ENCODE assay signal across 8 mouse cellular contexts in genomic region chr3:37421179-37421578, GRCm38 (mm10). TPM values are rescaled to one million over a fixed set of nuclear protein-coding genes. Genes with fewer than 3 reads are reported as not detected.
A peak's percentile ranks its signal among the peaks of the same experiment; 100 is the strongest.
DNase-seq lines count a peak whose midpoint lies in the region; ATAC-seq and TF ChIP-seq lines count a peak whose summit lies in the region.

No protein-coding gene starts in this region.

- no peak for TF ChIP-seq CTCF in lung, postnatal 0 days (IDR thresholded peaks at IDR 0.05)
- TF ChIP-seq CTCF in intestine, postnatal 0 days (IDR thresholded peaks at IDR 0.05; ENCODE audit: low read depth): no peak

- H3K4me1 ChIP-seq in lung, postnatal 0 days (ENCODE audit: insufficient read depth, low read depth, low read length): peaks cover 2% of the 10 kb centered on the region; the same call in 1 of the 2 replicates
- peaks cover 22% of the 10 kb centered on the region for H3K4me1 ChIP-seq in embryonic facial prominence, embryonic 10.5 days
- H3K4me1 ChIP-seq in intestine, postnatal 0 days (replicated peaks; ENCODE audit: control insufficient read depth, insufficient read depth, low read length): no peaks in the 10 kb centered on the region

- H3K36me3 ChIP-seq in lung, postnatal 0 days (ENCODE audit: insufficient read depth, low read length): peaks cover 2% of the 10 kb centered on the region; the same call in 1 of the 2 replicates
- H3K36me3 ChIP-seq in embryonic facial prominence, embryonic 10.5 days (replicated peaks): peaks cover 29% of the 10 kb centered on the region
- 0 out of 2 replicates have a peak, but pooled peaks cover 3% of the 10 kb centered on the region for H3K36me3 ChIP-seq in intestine, postnatal 0 days (ENCODE audit: control insufficient read depth, insufficient read depth)
- peaks cover 3% of the 10 kb centered on the region; the same call in 1 of the 2 replicates for H3K36me3 ChIP-seq in splenic B cell, adult 2 months (ENCODE audit: control insufficient read depth, insufficient read depth, low read length, poor library complexity, severe bottlenecking)

- H3K9ac ChIP-seq in lung, postnatal 0 days (replicated peaks; ENCODE audit: low read depth): peak overlapping the region; percentile 82; the same call in 1 of the 2 replicates
- H3K9ac ChIP-seq in intestine, postnatal 0 days (ENCODE audit: low read depth, low read length): peak overlapping the region; percentile 79

- H3K27ac ChIP-seq in lung, postnatal 0 days (ENCODE audit: low read length): no peak overlapping the region
- H3K27ac ChIP-seq in embryonic facial prominence, embryonic 10.5 days (replicated peaks): peak overlapping the region; percentile 91
- H3K27ac ChIP-seq in intestine, postnatal 0 days (ENCODE audit: low read depth, low read length): no peak overlapping the region

- H3K4me2 ChIP-seq in lung, postnatal 0 days (replicated peaks; ENCODE audit: low read depth, low read length): peak overlapping the region; percentile 87
- peak overlapping the region; percentile 74 for H3K4me2 ChIP-seq in intestine, postnatal 0 days (replicated peaks; ENCODE audit: low read depth)

- H3K4me3 ChIP-seq in lung, postnatal 0 days (ENCODE audit: low read depth, low read length): peak overlapping the region; percentile 87
- H3K4me3 ChIP-seq in embryonic facial prominence, embryonic 10.5 days: peak overlapping the region; percentile 86
- peak overlapping the region; percentile 85 for H3K4me3 ChIP-seq in intestine, postnatal 0 days (ENCODE audit: low read depth, low read length)

- TF ChIP-seq EP300 in lung, postnatal 0 days (IDR thresholded peaks at IDR 0.05): no peak

- peak; percentile 14 for DNase-seq in lung, postnatal 0 days (ENCODE audit: low spot score)
- DNase-seq in lung, adult 18-20 months: no peak
- DNase-seq in embryonic facial prominence, embryonic 10.5 days (ENCODE audit: low spot score): no peak
- DNase-seq in splenic B cell, adult 2 months (ENCODE audit: low read depth, low spot score): peak; percentile 37
- DNase-seq in left cerebral cortex, adult 18-20 months (ENCODE audit: low spot score in 2 of 2): no peak
- DNase-seq in kidney, adult 11 months: no peak
- no peak for DNase-seq in gastrocnemius, adult 18-20 months (ENCODE audit: low spot score)

- no peaks in the 10 kb centered on the region for H3K27me3 ChIP-seq in lung, postnatal 0 days (replicated peaks; ENCODE audit: insufficient read depth, low read length)
- no peaks in the 10 kb centered on the region for H3K27me3 ChIP-seq in embryonic facial prominence, embryonic 10.5 days (replicated peaks; ENCODE audit: low read depth, poor library complexity, severe bottlenecking)
- H3K27me3 ChIP-seq in intestine, postnatal 0 days (replicated peaks; ENCODE audit: control insufficient read depth, insufficient read depth, low read length): no peaks in the 10 kb centered on the region
- no peaks in the 10 kb centered on the region for H3K27me3 ChIP-seq in splenic B cell, adult 2 months (ENCODE audit: control insufficient read depth, insufficient read depth, low read length, poor library complexity, severe bottlenecking)

- ATAC-seq in lung, postnatal 0 days: no peak
- ATAC-seq in intestine, postnatal 0 days: no peak

- 14% methylated on average over 3 of the region's 3 CpGs for WGBS in lung, postnatal 0 days
- 16% methylated on average over 3 of the region's 3 CpGs for WGBS in embryonic facial prominence, embryonic 10.5 days
- 14% methylated on average over 3 of the region's 3 CpGs for WGBS in intestine, postnatal 0 days

- no peaks in the 10 kb centered on the region for H3K9me3 ChIP-seq in lung, postnatal 0 days (ENCODE audit: low read length)
- no peaks in the 10 kb centered on the region for H3K9me3 ChIP-seq in embryonic facial prominence, embryonic 10.5 days
- H3K9me3 ChIP-seq in intestine, postnatal 0 days (ENCODE audit: control insufficient read depth): no peaks in the 10 kb centered on the region

RNA-seq across cellular contexts. Expression of gene Nudt6, which starts 1.2 kb away (rescaled TPM):
- 7.3 and 8.8 TPM in 2 replicates for polyA plus RNA-seq in lung, postnatal 0 days (2015; fragmentation: Nextera tagmentation; extraction: Ambion mirVana)
- polyA plus RNA-seq in embryonic facial prominence, embryonic 10.5 days (2016; fragmentation: Nextera tagmentation; extraction: Ambion mirVana): 3.6 and 4.2 TPM in 2 replicates
- polyA plus RNA-seq in intestine, postnatal 0 days (2015; fragmentation: Nextera tagmentation; extraction: Ambion mirVana): 6.2 and 7.5 TPM in 2 replicates
- total RNA-seq in left cerebral cortex, adult 18-20 months (2021): 1 to 10 TPM; 5.0 to 6.3 TPM
- total RNA-seq in gastrocnemius, adult 18-20 months (2021): 10 to 100 TPM; 25.4 to 26.8 TPM

RNA-seq across cellular contexts. Expression of gene Spata5, which starts 1.5 kb away (rescaled TPM):
- polyA plus RNA-seq in lung, postnatal 0 days (2015; fragmentation: Nextera tagmentation; extraction: Ambion mirVana): 13.1 and 17.2 TPM in 2 replicates
- polyA plus RNA-seq in embryonic facial prominence, embryonic 10.5 days (2016; fragmentation: Nextera tagmentation; extraction: Ambion mirVana): 49.8 and 51.7 TPM in 2 replicates
- polyA plus RNA-seq in intestine, postnatal 0 days (2015; fragmentation: Nextera tagmentation; extraction: Ambion mirVana): 13.1 and 15.9 TPM in 2 replicates
- total RNA-seq in left cerebral cortex, adult 18-20 months (2021): 10 to 100 TPM; 24.0 to 32.8 TPM
- 10 to 100 TPM in 1 of 2 experiments, 1 to 10 TPM in 1; 8.2 to 11.0 TPM for total RNA-seq in gastrocnemius, adult 18-20 months (2021)

Comparison
In these comparisons a context has a peak if more than half of its experiments do, and no peak if none do; other contexts are left out.
1. DNase-seq: peak in lung, postnatal 0 days (single experiment) and splenic B cell, adult 2 months (single experiment); none in lung, adult 18-20 months (0 of 2), embryonic facial prominence, embryonic 10.5 days (single experiment), left cerebral cortex, adult 18-20 months (0 of 2), kidney, adult 11 months (single experiment) and gastrocnemius, adult 18-20 months (single experiment).
2. Peak in every context shown above with its lines, with median percentiles within 50 percentile points of each other: H3K4me3 ChIP-seq.